Mouse (Mus musculus) heart, postnatal 10 days (tissue): Measurements from ENCODE around the gene Ly6g6e. TPM values are rescaled to one million over a fixed set of nuclear protein-coding genes. Genes with fewer than 3 reads are reported as not detected.
A peak's percentile ranks its signal among the peaks of the same experiment; 100 is the strongest.
"Not testable (repeated sequence)": the region's sequence is repeated elsewhere in the genome, so short reads cannot be mapped to it uniquely, and the experiment has no call there.

ENCODE experiments used
- DNase-seq, 2 experiments: peaks; one replicate each; pipeline ENCODE4 v3.0.0; 2021
- intact Hi-C: fragments of 180-260 bp; cut with DNase I; formaldehyde crosslinking; loops from one replicate; pipeline ENCODE4 v1.15.1; 2025
- total RNA-seq, 2 experiments: library from RNA; stranded (reverse); gene quantifications; 2 replicates each; pipeline ENCODE4 v1.2.3; 2021

Gene Ly6g6e
- total RNA-seq, 2 experiments from 2014 or later, result 0.24 to 0.37 TPM

DNA sequence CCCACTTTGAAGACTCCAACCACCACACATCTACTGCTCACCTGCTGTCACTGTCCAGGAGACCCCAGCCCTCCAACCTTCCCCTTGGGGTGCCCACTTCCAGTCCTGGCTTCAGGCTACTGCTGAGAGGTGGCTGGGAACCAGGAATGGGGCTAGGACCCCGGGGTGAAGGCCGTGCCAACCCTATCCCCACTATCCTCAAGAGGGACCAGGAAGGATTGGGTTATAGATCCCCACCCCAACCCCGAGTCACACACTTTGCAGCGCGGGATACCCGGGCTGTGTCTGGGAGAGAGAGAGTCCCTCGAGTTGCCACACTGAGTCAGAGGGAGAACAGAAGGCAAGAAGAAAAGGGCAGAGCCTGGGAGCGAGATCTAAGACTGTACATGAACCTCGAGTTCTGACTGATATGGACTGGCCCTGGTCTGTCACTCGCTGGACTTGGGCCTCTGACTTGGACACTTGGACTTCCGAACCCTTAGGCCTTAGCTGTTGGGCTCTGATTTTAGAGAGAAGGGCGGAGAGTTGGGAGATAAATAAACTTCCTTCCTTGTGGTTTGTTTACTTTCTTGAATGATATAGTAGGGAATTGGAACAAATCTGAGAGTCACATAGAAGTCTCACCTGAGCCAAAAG lies 47.7 kb downstream of the Ly6g6e start:
- intact Hi-C loops, result loop anchor here (5.0 kb wide), 1 partner anchor 113 kb away; the partner anchor contains the start of gene Nfkbil1
- not testable (repeated sequence) for DNase-seq

DNA sequence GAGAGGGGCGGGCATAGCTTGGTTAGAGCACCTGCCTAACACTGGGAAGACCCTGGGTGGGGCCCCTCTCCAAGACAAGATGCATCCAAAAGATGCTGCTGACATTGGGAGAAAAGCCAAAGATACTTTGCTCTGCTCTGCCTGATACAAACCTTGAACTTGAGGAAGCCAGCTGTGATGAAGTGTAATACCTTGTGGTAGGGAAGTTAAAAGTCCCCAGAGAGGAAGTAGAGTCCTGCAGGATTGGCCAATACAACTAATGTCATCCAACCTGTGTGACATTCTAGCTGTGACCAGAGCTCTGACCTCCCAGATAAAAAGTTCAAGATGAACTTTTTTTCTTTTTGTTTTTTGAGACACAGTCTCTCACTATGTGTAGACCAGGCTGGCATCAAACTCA lies 48.4 kb downstream of the Ly6g6e start:
- DNase-seq, result no peak
- intact Hi-C loops, result loop anchor here (5.0 kb wide), 1 partner anchor 37 kb away; the partner anchor contains the start of gene Prrc2a

DNA sequence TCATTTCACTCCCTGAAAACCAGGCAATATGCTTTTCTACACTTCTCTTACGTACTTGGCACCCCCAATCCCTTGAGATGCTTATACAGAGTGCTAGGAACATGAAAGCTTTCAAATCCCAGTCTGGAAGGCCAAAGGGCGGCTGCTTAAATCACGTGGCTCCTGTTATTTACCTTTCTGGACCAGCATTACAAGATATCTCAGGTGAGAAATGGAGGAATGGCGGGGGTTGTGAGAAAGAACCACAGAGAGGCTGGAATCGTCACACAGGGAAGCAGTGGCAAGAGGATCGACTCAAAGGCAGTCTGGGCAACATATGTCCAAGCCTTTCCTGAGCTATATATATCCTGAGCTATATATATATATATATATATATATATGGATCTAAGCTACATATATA lies 48.9 kb downstream of the Ly6g6e start:
- intact Hi-C loops, result loop anchor here (5.0 kb wide), 1 partner anchor 37 kb away; the partner anchor contains the start of gene Prrc2a
- DNase-seq, result no peak

DNA sequence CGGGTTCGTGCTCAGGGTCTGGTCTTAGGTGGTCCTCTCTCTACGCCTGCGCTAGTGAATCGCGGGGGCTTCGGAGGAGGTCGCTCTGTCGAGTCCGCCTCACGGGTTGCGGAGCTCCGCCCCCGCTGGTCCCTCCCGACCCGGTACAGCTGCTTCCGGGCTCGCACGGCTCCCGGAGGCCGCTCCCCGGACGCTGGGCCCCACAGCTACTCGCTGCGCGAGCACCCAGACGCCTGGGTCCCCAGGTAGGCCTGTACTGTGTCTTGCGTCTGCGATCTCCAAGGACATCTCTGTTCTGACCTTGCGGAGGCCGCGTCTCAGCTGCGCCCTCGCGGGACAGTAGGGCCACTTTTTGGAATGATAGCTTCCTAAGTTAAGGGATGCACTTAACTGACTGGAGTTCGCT lies 49.5 kb downstream of the Ly6g6e start, which contains the start of gene D17H6S53E:
TSS of gene D17H6S53E (plus strand) at position 168 of the 406 bp plus-strand sequence.
- DNase-seq, result peak; percentile 83 to 84
- intact Hi-C loops, result loop anchor here (5.0 kb wide), 1 partner anchor 36 kb away; the partner anchor contains the start of gene Prrc2a

DNA sequence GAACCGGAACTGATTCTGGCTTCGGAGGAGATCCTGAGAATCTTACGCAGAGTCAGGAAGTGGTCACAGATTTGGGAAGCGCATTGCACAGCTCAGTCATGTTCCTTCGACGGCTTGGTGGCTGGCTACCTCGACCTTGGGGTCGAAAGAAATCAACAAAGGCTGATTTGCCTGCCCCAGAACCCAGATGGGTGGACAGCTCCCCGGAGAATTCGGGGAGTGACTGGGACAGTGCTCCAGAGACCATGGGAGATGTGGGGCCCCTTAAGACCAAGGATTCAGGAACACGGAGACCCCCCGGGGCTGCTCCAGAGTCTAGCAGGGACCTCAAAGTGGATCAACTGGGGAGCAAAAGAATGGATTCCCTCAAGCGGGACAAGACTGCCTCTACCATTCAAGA lies 50.3 kb downstream of the Ly6g6e start:
- intact Hi-C loops, result loop anchor here (5.0 kb wide), 1 partner anchor 35 kb away; the partner anchor contains the start of gene Prrc2a

More for the DNA sequence above, 50.3 kb downstream of the Ly6g6e start:
- no peak for DNase-seq

Other genes starting within 250 kb of the Ly6g6e start
- gene Stk19, start 240.0 kb upstream of the Ly6g6e start, total RNA-seq, result 10 to 100 TPM; 12.5 to 13.5 TPM
- 10 to 100 TPM; 16.9 to 20.5 TPM for gene Dxo, start 239.9 kb upstream of the Ly6g6e start, total RNA-seq
- 10 to 100 TPM; 27.6 to 29.3 TPM for gene Skiv2l, start 226.7 kb upstream of the Ly6g6e start, total RNA-seq
- 10 to 100 TPM; 21.0 to 21.3 TPM for gene Nelfe, start 226.5 kb upstream of the Ly6g6e start, total RNA-seq
- gene Cfb, start 214.4 kb upstream of the Ly6g6e start, total RNA-seq, result 1 to 10 TPM; 3.5 to 7.0 TPM
- 1 to 10 TPM; 5.5 to 9.3 TPM for gene Zbtb12, start 197.4 kb upstream of the Ly6g6e start, total RNA-seq
- gene Gm20547, start 194.9 kb upstream of the Ly6g6e start, total RNA-seq, result not detected
- 1 to 10 TPM; 3.1 to 5.6 TPM for gene C2, start 178.6 kb upstream of the Ly6g6e start, total RNA-seq
- 10 to 100 TPM; 52.4 to 58.2 TPM for gene Ehmt2, start 178.4 kb upstream of the Ly6g6e start, total RNA-seq
- gene Slc44a4, start 162.4 kb upstream of the Ly6g6e start, total RNA-seq, result not detected
- gene Neu1, start 145.6 kb upstream of the Ly6g6e start, total RNA-seq, result 10 to 100 TPM; 12.2 to 12.6 TPM
- gene Hspa1b, start 117.7 kb upstream of the Ly6g6e start, total RNA-seq, result 1 to 10 TPM; 3.9 to 4.5 TPM
- gene Gm20481, start 107.0 kb upstream of the Ly6g6e start, total RNA-seq, result not detected
- 1 to 10 TPM; 2.6 TPM for gene Hspa1a, start 104.7 kb upstream of the Ly6g6e start, total RNA-seq
- 1 to 10 TPM; 4.0 to 4.1 TPM for gene Hspa1l, start 104.2 kb upstream of the Ly6g6e start, total RNA-seq
- 10 to 100 TPM; 28.8 to 31.7 TPM for gene Lsm2, start 95.0 kb upstream of the Ly6g6e start, total RNA-seq
- 10 to 100 TPM; 34.5 to 35.6 TPM for gene Vars, start 75.9 kb upstream of the Ly6g6e start, total RNA-seq
- 1 to 10 TPM; 3.3 to 3.8 TPM for gene Vwa7, start 60.3 kb upstream of the Ly6g6e start, total RNA-seq
- under 1 TPM in 1 of 2 experiments, not detected in 1; 0.38 TPM for gene Sapcd1, start 48.9 kb upstream of the Ly6g6e start, total RNA-seq
- 1 to 10 TPM; 2.0 TPM for gene Msh5, start 30.2 kb upstream of the Ly6g6e start, total RNA-seq
- 100 to 1,000 TPM; 115 to 118 TPM for gene Clic1, start 26.9 kb upstream of the Ly6g6e start, total RNA-seq
- 10 to 100 TPM; 84.5 to 86.1 TPM for gene Ddah2, start 17.9 kb upstream of the Ly6g6e start, total RNA-seq
- gene Ly6g6c, start 11.5 kb upstream of the Ly6g6e start, total RNA-seq, result not detected
- gene Mpig6b, start 10.7 kb upstream of the Ly6g6e start, total RNA-seq, result under 1 TPM; 0.55 to 0.77 TPM
- 1 to 10 TPM; 1.1 to 1.2 TPM for gene Ly6g6d, start 1.2 kb downstream of the Ly6g6e start, total RNA-seq
- gene Ly6g6f, start 8.7 kb downstream of the Ly6g6e start, total RNA-seq, result not detected
- 10 to 100 TPM; 51.0 to 55.7 TPM for gene Abhd16a, start 12.4 kb downstream of the Ly6g6e start, total RNA-seq
- gene Ly6g5c, start 31.4 kb downstream of the Ly6g6e start, total RNA-seq, result not detected
- gene Ly6g5b, start 38.5 kb downstream of the Ly6g6e start, total RNA-seq, result under 1 TPM in 1 of 2 experiments, not detected in 1; 0.67 TPM
- 1 to 10 TPM; 6.6 to 8.3 TPM for gene Gpank1, start 44.6 kb downstream of the Ly6g6e start, total RNA-seq
- gene Csnk2b, start 45.2 kb downstream of the Ly6g6e start, total RNA-seq, result 100 to 1,000 TPM; 183 to 187 TPM
- 10 to 100 TPM; 28.5 to 32.4 TPM for gene D17H6S53E, start 49.5 kb downstream of the Ly6g6e start, total RNA-seq
- not detected for gene Apom, start 55.1 kb downstream of the Ly6g6e start, total RNA-seq
- gene Bag6, start 58.3 kb downstream of the Ly6g6e start, total RNA-seq, result 100 to 1,000 TPM; 285 to 291 TPM
- gene Prrc2a, start 88.0 kb downstream of the Ly6g6e start, total RNA-seq, result 100 to 1,000 TPM; 195 to 211 TPM
- gene Aif1, start 99.2 kb downstream of the Ly6g6e start, total RNA-seq, result 1 to 10 TPM; 2.9 to 4.6 TPM
- 1 to 10 TPM; 2.8 to 4.5 TPM for gene Lst1, start 111.5 kb downstream of the Ly6g6e start, total RNA-seq
- gene Ltb, start 117.5 kb downstream of the Ly6g6e start, total RNA-seq, result 1 to 10 TPM in 1 of 2 experiments, under 1 TPM in 1; 0.94 to 1.2 TPM
- under 1 TPM; 0.72 to 0.87 TPM for gene Tnf, start 125.1 kb downstream of the Ly6g6e start, total RNA-seq
- under 1 TPM in 1 of 2 experiments, not detected in 1; 0.17 TPM for gene Lta, start 128.4 kb downstream of the Ly6g6e start, total RNA-seq
- gene Gm16181, start 143.9 kb downstream of the Ly6g6e start, total RNA-seq, result under 1 TPM in 1 of 2 experiments, not detected in 1; 0.84 TPM
- gene Atp6v1g2, start 156.8 kb downstream of the Ly6g6e start, total RNA-seq, result 1 to 10 TPM; 4.9 to 5.7 TPM
- gene Nfkbil1, start 158.9 kb downstream of the Ly6g6e start, total RNA-seq, result 10 to 100 TPM in 1 of 2 experiments, 1 to 10 TPM in 1; 10.0 to 12.2 TPM
- 100 to 1,000 TPM; 163 to 169 TPM for gene Ddx39b, start 164.8 kb downstream of the Ly6g6e start, total RNA-seq
- 10 to 100 TPM; 67.7 to 69.9 TPM for gene H2-D1, start 185.8 kb downstream of the Ly6g6e start, total RNA-seq
- 1 to 10 TPM in 1 of 2 experiments, under 1 TPM in 1; 0.55 to 1.1 TPM for gene H2-Q1, start 243.5 kb downstream of the Ly6g6e start, total RNA-seq